Mouse (Mus musculus) kidney, embryonic 16.5 days (tissue): ENCODE data around the gene Prdm1. TPM values are rescaled to one million over a fixed set of nuclear protein-coding genes. Genes with fewer than 3 reads are reported as not detected.

ENCODE experiments used
- ATAC-seq: fragments of 200-750 bp; cut with Nextera tagmentation; 2 replicates; pipeline ENCODE4 v1.8.0; 2017; ENCODE audit warnings: moderate TSS enrichment; ENCODE audit not compliant: low FRiP score, low TSS enrichment
- H3K27ac ChIP-seq: fragments of 300-500 bp; sonication (generic); 2 replicates; pipeline ENCODE4 v1.5.1; 2014; ENCODE audit warnings: low read length
- H3K27me3 ChIP-seq: fragments of 300-500 bp; sonication (generic); 2 replicates; pipeline ENCODE4 v1.6.1; 2014; ENCODE audit warnings: low read length, control low read depth, mixed read lengths; ENCODE audit not compliant: insufficient read depth
- H3K36me3 ChIP-seq: fragments of 300-500 bp; sonication (generic); 2 replicates; pipeline ENCODE4 v1.6.1; 2014; ENCODE audit warnings: low read length, control low read depth, mixed read lengths; ENCODE audit not compliant: insufficient read depth
- H3K4me1 ChIP-seq: fragments of 300-500 bp; sonication (generic); 2 replicates; pipeline ENCODE4 v1.6.1; 2014; ENCODE audit warnings: low read length, control low read depth, mixed read lengths; ENCODE audit not compliant: insufficient read depth
- H3K4me2 ChIP-seq: fragments of 300-500 bp; sonication (generic); replicated peaks from 2 replicates; pipeline ENCODE4 v1.6.1; 2014; ENCODE audit warnings: low read depth, low read length
- H3K4me3 ChIP-seq: fragments of 300-500 bp; sonication (generic); 2 replicates; pipeline ENCODE4 v1.5.1; 2014; ENCODE audit warnings: mild to moderate bottlenecking, low read length
- H3K9ac ChIP-seq: fragments of 300-500 bp; sonication (generic); replicated peaks from 2 replicates; pipeline ENCODE4 v1.6.1; 2014; ENCODE audit warnings: low read length
- H3K9me3 ChIP-seq: fragments of 300-500 bp; sonication (generic); 2 replicates; pipeline ENCODE4 v1.6.1; 2016; ENCODE audit warnings: low read length, control low read depth
- WGBS: fragments of 180-500 bp; shearing (Covaris S2); extraction: QIAGEN DNeasy Blood & Tissue Kit; methylation state at CpG from one replicate; pipeline ENCODE4 v1.1.7; 2014; 5-methylcytosine and 5-hydroxymethylcytosine counted together
- polyA plus RNA-seq: library from polyadenylated mRNA; unstranded; fragments of >200 nt; fragmentation: Nextera tagmentation; extraction: Ambion mirVana; gene quantifications from 2 replicates; pipeline ENCODE4 v1.2.1, GENCODE M21; 2015

The Prdm1 gene
- polyA plus RNA-seq, 1 experiment from 2014 or later: 2.9 TPM

- ATAC-seq: 0 out of 2 replicates have a peak, but pooled peaks have one; percentile 42
- WGBS: 75% methylated on average over 13 of the region's 13 CpGs
Observed at GRCm38 (mm10) chr10:44502891-44503290, 25.4 kb downstream of the Prdm1 start.

GRCm38 (mm10) chr10:44499897-44500519, 28.3 kb downstream of the Prdm1 start:
- H3K4me3 ChIP-seq: peak overlapping the region; percentile 25
- no peak overlapping the region for H3K9ac ChIP-seq
- H3K27ac ChIP-seq: no peak overlapping the region
- peaks cover 6% of the 10 kb centered on the region for H3K4me1 ChIP-seq
- 18% methylated on average over 15 of the region's 15 CpGs for WGBS
- H3K27me3 ChIP-seq: no peaks in the 10 kb centered on the region; the same call in 1 of the 2 replicates
- peak overlapping the region; percentile 51 for H3K4me2 ChIP-seq
- H3K9me3 ChIP-seq: no peaks in the 10 kb centered on the region
- no peaks in the 10 kb centered on the region for H3K36me3 ChIP-seq
- no peak for ATAC-seq

More at GRCm38 (mm10) chr10:44502891-44503290, 25.4 kb downstream of the Prdm1 start:
- no peak overlapping the region for H3K4me2 ChIP-seq
- H3K36me3 ChIP-seq: no peaks in the 10 kb centered on the region
- no peak overlapping the region for H3K9ac ChIP-seq
- H3K9me3 ChIP-seq: no peaks in the 10 kb centered on the region
- H3K4me3 ChIP-seq: no peak overlapping the region
- H3K27me3 ChIP-seq: no peaks in the 10 kb centered on the region
- peaks cover 6% of the 10 kb centered on the region for H3K4me1 ChIP-seq
- no peak overlapping the region for H3K27ac ChIP-seq

GRCm38 (mm10) chr10:44493818-44494492, 34.3 kb downstream of the Prdm1 start:
- H3K9me3 ChIP-seq: no peaks in the 10 kb centered on the region
- no peak for ATAC-seq
- no peak overlapping the region for H3K9ac ChIP-seq
- peaks cover 3% of the 10 kb centered on the region; the same call in 1 of the 2 replicates for H3K27me3 ChIP-seq
- H3K27ac ChIP-seq: no peak overlapping the region
- H3K36me3 ChIP-seq: no peaks in the 10 kb centered on the region
- 57% methylated on average over 15 of the region's 15 CpGs for WGBS
- H3K4me3 ChIP-seq: no peak overlapping the region
- H3K4me1 ChIP-seq: peaks cover 10% of the 10 kb centered on the region; the same call in 1 of the 2 replicates
- no peak overlapping the region for H3K4me2 ChIP-seq

GRCm38 (mm10) chr10:44492815-44493525, 35.3 kb downstream of the Prdm1 start:
- no peak overlapping the region for H3K4me3 ChIP-seq
- peaks cover 10% of the 10 kb centered on the region; the same call in 1 of the 2 replicates for H3K4me1 ChIP-seq
- no peaks in the 10 kb centered on the region for H3K9me3 ChIP-seq
- H3K27me3 ChIP-seq: peaks cover 3% of the 10 kb centered on the region; the same call in 1 of the 2 replicates
- no peak overlapping the region for H3K4me2 ChIP-seq
- no peak; the same call in 1 of the 2 replicates for ATAC-seq
- H3K9ac ChIP-seq: no peak overlapping the region
- H3K27ac ChIP-seq: no peak overlapping the region
- H3K36me3 ChIP-seq: no peaks in the 10 kb centered on the region
- 46% methylated on average over 8 of the region's 8 CpGs for WGBS

- Histone ChIP-seq H3K9me3 (no peaks in the 10 kb centered on the region), H3K27ac (no peak overlapping the region), H3K27me3 (peaks cover 3% of the 10 kb centered on the region; the same call in 1 of the 2 replicates), H3K4me2 (no peak overlapping the region), H3K9ac (no peak overlapping the region), H3K4me3 (no peak overlapping the region), H3K36me3 (no peaks in the 10 kb centered on the region), H3K4me1 (peaks cover 10% of the 10 kb centered on the region; the same call in 1 of the 2 replicates)
- no peak for ATAC-seq
- 76% methylated on average over 5 of the region's 5 CpGs for WGBS
Observed at GRCm38 (mm10) chr10:44490899-44491422, 37.3 kb downstream of the Prdm1 start.

- Histone ChIP-seq H3K4me3 (no peak overlapping the region), H3K4me2 (no peak overlapping the region), H3K36me3 (no peaks in the 10 kb centered on the region), H3K4me1 (peaks cover 7% of the 10 kb centered on the region; the same call in 1 of the 2 replicates), H3K27me3 (0 out of 2 replicates have a peak, but pooled peaks cover 8% of the 10 kb centered on the region), H3K9me3 (no peaks in the 10 kb centered on the region), H3K27ac (no peak overlapping the region), H3K9ac (no peak overlapping the region)
- no peak for ATAC-seq
- 57% methylated on average over 10 of the region's 11 CpGs for WGBS
Observed at GRCm38 (mm10) chr10:44487132-44487531, 41.2 kb downstream of the Prdm1 start.

GRCm38 (mm10) chr10:44484077-44484476, 44.2 kb downstream of the Prdm1 start:
- Histone ChIP-seq H3K9me3 (no peaks in the 10 kb centered on the region), H3K27me3 (0 out of 2 replicates have a peak, but pooled peaks cover 17% of the 10 kb centered on the region), H3K36me3 (no peaks in the 10 kb centered on the region), H3K4me3 (no peak overlapping the region), H3K27ac (no peak overlapping the region), H3K9ac (no peak overlapping the region), H3K4me1 (peaks cover 6% of the 10 kb centered on the region), H3K4me2 (no peak overlapping the region)
- no peak for ATAC-seq
- WGBS: 77% methylated on average over 5 of the region's 5 CpGs

- peaks cover 23% of the 10 kb centered on the region for H3K27me3 ChIP-seq
- peaks cover 15% of the 10 kb centered on the region for H3K4me1 ChIP-seq
- H3K27ac ChIP-seq: no peak overlapping the region
- no peak for ATAC-seq
- no peaks in the 10 kb centered on the region for H3K9me3 ChIP-seq
- no peak overlapping the region for H3K4me2 ChIP-seq
- H3K36me3 ChIP-seq: no peaks in the 10 kb centered on the region
- H3K4me3 ChIP-seq: no peak overlapping the region
- H3K9ac ChIP-seq: no peak overlapping the region
- WGBS: 61% methylated on average over 6 of the region's 6 CpGs
Observed at GRCm38 (mm10) chr10:44483116-44483515, 45.2 kb downstream of the Prdm1 start.

GRCm38 (mm10) chr10:44481379-44481778, 46.9 kb downstream of the Prdm1 start:
- peak; percentile 65 for ATAC-seq
- WGBS: 83% methylated on average over 5 of the region's 5 CpGs
- Histone ChIP-seq H3K9ac (no peak overlapping the region), H3K27ac (no peak overlapping the region), H3K9me3 (no peaks in the 10 kb centered on the region), H3K4me3 (no peak overlapping the region), H3K4me2 (no peak overlapping the region), H3K27me3 (peaks cover 39% of the 10 kb centered on the region), H3K4me1 (peaks cover 18% of the 10 kb centered on the region), H3K36me3 (no peaks in the 10 kb centered on the region)
